Mouse (Mus musculus) subcutaneous adipose tissue, adult 2 months (tissue): ENCODE data around the gene Tada3. TPM values are rescaled to one million over a fixed set of nuclear protein-coding genes. Genes with fewer than 3 reads are reported as not detected.

Source experiments
- polyA plus RNA-seq: library from polyadenylated mRNA; depleted of rRNA; stranded (reverse); fragments of >200 nt; gene quantifications from 2 replicates; pipeline ENCODE4 v1.2.3, GENCODE M21; 2012; ENCODE audit warnings: low replicate concordance; rRNA removed

Gene Tada3
- polyA plus RNA-seq: 28.1 and 28.6 TPM in 2 replicates

GRCm38 (mm10) chr6:113377496-113378385 lies at the start of gene Tada3, which contains the start of gene Arpc4:
Tada3 (minus strand) TSS chr6:113377883.
Arpc4 (plus strand) TSS chr6:113378115.

GRCm38 (mm10) chr6:113419199-113419587 lies 41.5 kb upstream of the Tada3 start, which contains the start of gene Rpusd3:
Rpusd3 (minus strand) TSS chr6:113419340.

GRCm38 (mm10) chr6:113388960-113389359 lies 11.3 kb upstream of the Tada3 start, which contains the start of gene Ttll3:
Ttll3 (plus strand) TSS chr6:113389260.

GRCm38 (mm10) chr6:113343177-113344092 lies 34.2 kb downstream of the Tada3 start, which contains the start of gene Camk1:
Camk1 (minus strand) TSS chr6:113343984.

DNA sequence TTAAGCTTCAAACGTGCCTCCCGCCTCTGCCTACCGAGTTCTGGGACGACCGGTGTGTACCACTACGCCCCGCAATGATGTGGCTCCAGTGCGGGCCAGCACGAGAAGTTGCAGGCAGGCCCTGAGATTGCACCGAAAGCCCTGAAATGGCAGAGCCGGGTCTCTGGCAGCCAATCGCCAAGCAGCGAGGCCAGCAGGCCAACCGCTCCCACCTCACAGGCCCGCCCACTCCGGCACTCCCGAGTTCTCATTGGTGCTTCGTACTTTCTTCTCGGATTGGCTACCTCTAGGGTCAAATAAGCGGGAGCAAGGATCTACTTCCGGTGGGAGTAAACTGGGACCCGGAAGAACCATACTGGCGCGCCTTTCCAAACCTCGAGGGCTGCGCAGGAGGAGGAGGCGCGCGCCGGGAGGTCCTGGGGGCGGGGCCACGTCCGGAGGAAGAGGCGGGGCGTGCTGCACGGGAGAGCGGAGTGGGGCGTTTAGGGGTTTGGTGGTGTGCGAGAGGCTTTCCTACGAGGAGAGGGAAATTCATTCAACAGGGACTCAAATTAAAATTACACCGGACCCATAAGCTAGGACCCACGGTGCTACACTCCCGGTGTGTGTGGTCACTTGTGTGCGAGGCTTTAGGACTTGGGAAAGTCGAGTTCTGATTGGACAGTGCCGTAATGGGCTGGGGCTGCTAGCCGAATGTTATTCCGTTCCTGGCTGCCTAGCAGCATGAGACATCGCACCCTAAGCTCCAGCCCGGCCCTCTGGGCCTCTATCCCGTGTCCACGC lies 51.0 kb downstream of the Tada3 start, which contains the start of gene Ogg1:
TSS of gene Ogg1 (plus strand) at position 440 of the 783 bp plus-strand sequence.

Other genes with a start within 250 kb of the Tada3 start
- gene Lhfpl4, start 182.5 kb downstream of the Tada3 start, polyA plus RNA-seq: 0.33 and 0.44 TPM in 2 replicates
- 40.1 and 51.3 TPM in 2 replicates for gene Mtmr14, start 140.0 kb downstream of the Tada3 start, polyA plus RNA-seq
- gene Cpne9, start 95.6 kb downstream of the Tada3 start, polyA plus RNA-seq: 0.04 and 0.10 TPM in 2 replicates
- gene Brpf1, start 70.7 kb downstream of the Tada3 start, polyA plus RNA-seq: 17.8 and 26.7 TPM in 2 replicates
- 28.4 and 29.2 TPM in 2 replicates for gene Ogg1, start 50.9 kb downstream of the Tada3 start, polyA plus RNA-seq
- gene Camk1, start 33.9 kb downstream of the Tada3 start, polyA plus RNA-seq: 99.6 and 113 TPM in 2 replicates
- gene Arpc4, start 232 bp upstream of the Tada3 start, polyA plus RNA-seq: 94.6 and 97.5 TPM in 2 replicates
- 6.0 and 11.1 TPM in 2 replicates for gene Ttll3, start 11.4 kb upstream of the Tada3 start, polyA plus RNA-seq
- gene Rpusd3, start 41.5 kb upstream of the Tada3 start, polyA plus RNA-seq: 60.9 and 97.5 TPM in 2 replicates
- 1,367 and 6,336 TPM in 2 replicates for gene Cidec, start 57.9 kb upstream of the Tada3 start, polyA plus RNA-seq
- 90.4 and 99.5 TPM in 2 replicates for gene Jagn1, start 64.7 kb upstream of the Tada3 start, polyA plus RNA-seq
- gene Il17re, start 80.6 kb upstream of the Tada3 start, polyA plus RNA-seq: 10.3 and 39.0 TPM in 2 replicates
- gene Il17rc, start 93.5 kb upstream of the Tada3 start, polyA plus RNA-seq: 62.5 and 102 TPM in 2 replicates
- gene Creld1, start 105.4 kb upstream of the Tada3 start, polyA plus RNA-seq: 31.6 and 59.5 TPM in 2 replicates
- gene Prrt3, start 124.0 kb upstream of the Tada3 start, polyA plus RNA-seq: 0.12 TPM in 1 of 2 replicates, not detected in the other
- gene Emc3, start 153.8 kb upstream of the Tada3 start, polyA plus RNA-seq: 74.0 and 95.2 TPM in 2 replicates
- 0.40 and 2.9 TPM in 2 replicates for gene Fancd2, start 153.8 kb upstream of the Tada3 start, polyA plus RNA-seq
- not detected in 2 replicates for gene Fancd2os, start 222.8 kb upstream of the Tada3 start, polyA plus RNA-seq
- gene Brk1, start 226.9 kb upstream of the Tada3 start, polyA plus RNA-seq: 198 and 229 TPM in 2 replicates
- 32.8 and 40.6 TPM in 2 replicates for gene Vhl, start 246.1 kb upstream of the Tada3 start, polyA plus RNA-seq